Mouse (Mus musculus) liver, adult 2 months (tissue): ENCODE data around the gene Nqo2. TPM values are rescaled to one million over a fixed set of nuclear protein-coding genes. Genes with fewer than 3 reads are reported as not detected.
"Not testable (repeated sequence)": the region's sequence is repeated elsewhere in the genome, so short reads cannot be mapped to it uniquely, and the experiment has no call there.

Experiments used
- DNase-seq: peaks from one replicate; pipeline ENCODE4 v3.0.0-alpha.2; 2011; ENCODE audit warnings: low read depth, low spot score; ENCODE audit errors: extremely low read depth
- H3K27ac ChIP-seq: fragments of 200-500 bp; replicated peaks from 2 replicates; pipeline ENCODE4 v1.5.1; 2012; ENCODE audit warnings: low read depth, mild to moderate bottlenecking, control low read depth, inconsistent platforms, low read length; ENCODE audit not compliant: insufficient read depth
- H3K27me3 ChIP-seq: fragments of 200-500 bp; 2 replicates; pipeline ENCODE4 v1.6.1; 2012; ENCODE audit warnings: mild to moderate bottlenecking, moderate library complexity, low read length, inconsistent platforms; ENCODE audit not compliant: control insufficient read depth, insufficient read depth
- H3K36me3 ChIP-seq: fragments of 200-500 bp; 2 replicates; pipeline ENCODE4 v1.6.1; 2012; ENCODE audit warnings: low read length, inconsistent platforms; ENCODE audit not compliant: control insufficient read depth, insufficient read depth
- H3K4me1 ChIP-seq: fragments of 200-500 bp; 2 replicates; pipeline ENCODE4 v1.6.1; 2011; ENCODE audit warnings: low read length; ENCODE audit not compliant: control insufficient read depth, insufficient read depth
- H3K4me3 ChIP-seq: fragments of 200-500 bp; 2 replicates; pipeline ENCODE4 v1.5.1; 2011; ENCODE audit warnings: low read depth, mild to moderate bottlenecking, control low read depth, low read length, moderate library complexity; ENCODE audit not compliant: insufficient read depth
- H3K79me2 ChIP-seq: fragments of 200-500 bp; 2 replicates; pipeline ENCODE4 v1.6.1; 2012; ENCODE audit warnings: inconsistent platforms, mild to moderate bottlenecking, low read length, moderate library complexity; ENCODE audit not compliant: control insufficient read depth, insufficient read depth
- H3K9ac ChIP-seq: fragments of 200-500 bp; 2 replicates; pipeline ENCODE4 v1.6.1; 2012; ENCODE audit warnings: low read depth, mild to moderate bottlenecking, control low read depth, inconsistent platforms, low read length
- CTCF ChIP-seq: fragments of 200-500 bp; IDR thresholded peaks from 2 replicates; pipeline ENCODE4 v1.5.1; 2011; ENCODE audit warnings: low read depth, low read length, control low read depth
- POLR2A ChIP-seq: fragments of 200-500 bp; IDR thresholded peaks from 2 replicates; pipeline ENCODE4 v1.6.1; 2011; ENCODE audit warnings: low read length, control low read depth; ENCODE audit not compliant: insufficient read depth; ENCODE audit errors: extremely low read depth
- WGBS: fragments of 180-500 bp; shearing (Covaris S2); methylation state at CpG from one replicate; pipeline ENCODE4 v1.1.7; 2018; 5-methylcytosine and 5-hydroxymethylcytosine counted together
- polyA plus RNA-seq: library from polyadenylated mRNA; depleted of rRNA; stranded (reverse); fragments of >200 nt; gene quantifications from 2 replicates; pipeline ENCODE4 v1.2.3, GENCODE M21; 2012
- total RNA-seq: library from RNA; depleted of rRNA; stranded (reverse); fragments of >200 nt; gene quantifications from 2 replicates; pipeline ENCODE4 v1.2.3, GENCODE M21; 2014

Gene Nqo2
- total and polyA plus RNA-seq, 2 experiments = 32.7 to 81.7 TPM

GRCm38 (mm10) chr13:33934743-33935142 is 29.7 kb upstream of the Nqo2 start:
- WGBS = 66% methylated on average over 6 of the region's 6 CpGs
- no peak for DNase-seq
- Histone ChIP-seq H3K9ac (no peak overlapping the region), H3K4me1 (peaks cover 6% of the 10 kb centered on the region), H3K79me2 (no peaks in the 10 kb centered on the region; the same call in 1 of the 2 replicates), H3K36me3 (no peaks in the 10 kb centered on the region; the same call in 1 of the 2 replicates), H3K4me3 (peak overlapping the region; percentile 92), H3K27ac (no peak overlapping the region), H3K27me3 (no peaks in the 10 kb centered on the region)
- TF ChIP-seq CTCF (no peak), POLR2A (no peak)

GRCm38 (mm10) chr13:33935465-33936181 is 28.9 kb upstream of the Nqo2 start:
- H3K4me3 ChIP-seq = peak overlapping the region; percentile 92
- H3K79me2 ChIP-seq = no peaks in the 10 kb centered on the region; the same call in 1 of the 2 replicates
- H3K36me3 ChIP-seq = no peaks in the 10 kb centered on the region
- peaks cover 6% of the 10 kb centered on the region for H3K4me1 ChIP-seq
- DNase-seq = no peak
- H3K27ac ChIP-seq = peak overlapping the region; percentile 42
- no peaks in the 10 kb centered on the region for H3K27me3 ChIP-seq
- no peak for TF ChIP-seq POLR2A
- no peak for TF ChIP-seq CTCF
- WGBS = 3% methylated on average over 44 of the region's 44 CpGs
- peak overlapping the region; percentile 88 for H3K9ac ChIP-seq

GRCm38 (mm10) chr13:33937151-33937550 is 27.3 kb upstream of the Nqo2 start:
- H3K9ac ChIP-seq = no peak overlapping the region

GRCm38 (mm10) chr13:33937587-33937986 is 26.9 kb upstream of the Nqo2 start:
- H3K36me3 ChIP-seq, H3K4me3 ChIP-seq, DNase-seq, H3K4me1 ChIP-seq, H3K27ac ChIP-seq, H3K9ac ChIP-seq, H3K79me2 ChIP-seq, H3K27me3 ChIP-seq: not testable (repeated sequence)

More at GRCm38 (mm10) chr13:33937151-33937550, 27.3 kb upstream of the Nqo2 start:
- Histone ChIP-seq H3K79me2 (no peaks in the 10 kb centered on the region; the same call in 1 of the 2 replicates), H3K27me3 (no peaks in the 10 kb centered on the region), H3K36me3 (no peaks in the 10 kb centered on the region), H3K27ac (no peak overlapping the region), H3K4me3 (no peak overlapping the region), H3K4me1 (peaks cover 4% of the 10 kb centered on the region)
- 60% methylated on average over 5 of the region's 5 CpGs for WGBS
- TF ChIP-seq CTCF (no peak), POLR2A (no peak)
- DNase-seq = no peak

GRCm38 (mm10) chr13:33941288-33941808 is 23.1 kb upstream of the Nqo2 start:
- no peaks in the 10 kb centered on the region for H3K27me3 ChIP-seq
- no peak for TF ChIP-seq POLR2A
- no peak for TF ChIP-seq CTCF
- H3K9ac ChIP-seq = no peak overlapping the region
- DNase-seq = no peak
- H3K36me3 ChIP-seq = no peaks in the 10 kb centered on the region
- WGBS = 96% methylated on average over 5 of the region's 5 CpGs
- no peak overlapping the region for H3K4me3 ChIP-seq
- no peak overlapping the region for H3K27ac ChIP-seq
- no peaks in the 10 kb centered on the region; the same call in 1 of the 2 replicates for H3K4me1 ChIP-seq
- H3K79me2 ChIP-seq = no peaks in the 10 kb centered on the region

- Histone ChIP-seq H3K4me1 (no peaks in the 10 kb centered on the region), H3K36me3 (no peaks in the 10 kb centered on the region), H3K9ac (no peak overlapping the region), H3K79me2 (no peaks in the 10 kb centered on the region), H3K27ac (no peak overlapping the region), H3K27me3 (no peaks in the 10 kb centered on the region), H3K4me3 (no peak overlapping the region)
- DNase-seq = no peak
- TF ChIP-seq POLR2A = no peak
- TF ChIP-seq CTCF = peak; percentile 37; the same call in 1 of the 2 replicates
- 65% methylated on average over 4 of the region's 4 CpGs for WGBS
Observed at GRCm38 (mm10) chr13:33942212-33942779, 22.2 kb upstream of the Nqo2 start.
